Mouse (Mus musculus): ENCODE measurements at regions not wholly inside any gene's neighbourhood (a gene's known extent, or its start where the extent isn't known, plus 50 kb on each side); places are given as distances from the start of the nearest gene placed in this dataset.
"Not testable (repeated sequence)": the region's sequence is repeated elsewhere in the genome, so short reads cannot be mapped to it uniquely, and the experiment has no call there.

- Histone ChIP-seq H3K36me3 (ENCODE audit: control insufficient read depth, insufficient read depth, low read length) (no peaks in the 10 kb centered on the region), H3K9ac (ENCODE audit: low read length) (no peak overlapping the region), H3K4me1 (ENCODE audit: control insufficient read depth in 2 of 2, insufficient read depth in 2 of 2, low read length in 2 of 2) (no peaks in the 10 kb centered on the region), H3K27ac (replicated peaks in 1 of 2; ENCODE audit: control insufficient read depth in 1 of 2, insufficient read depth in 1 of 2, low read depth in 2 of 2, low read length in 2 of 2) (no peak overlapping the region), H3K27me3 (ENCODE audit: control insufficient read depth, insufficient read depth, low read length) (no peaks in the 10 kb centered on the region), H3K9me3 (ENCODE audit: control insufficient read depth, low read length) (no peaks in the 10 kb centered on the region), H3K4me2 (ENCODE audit: low read length) (no peak overlapping the region), H3K4me3 (ENCODE audit: control insufficient read depth in 1 of 2, insufficient read depth in 1 of 2, low read depth in 1 of 2, low read length in 2 of 2) (no peak overlapping the region)
- WGBS, result 59% methylated on average over 13 of the region's 13 CpGs
- ATAC-seq (ENCODE audit: insufficient number of reproducible peaks, insufficient read depth, low FRiP score, low read depth), result no peak
These were observed 200.9 kb downstream of the Faxc start for GRCm38 (mm10) chr4:22131751-22132736.

- H3K4me1 ChIP-seq (ENCODE audit: control insufficient read depth in 2 of 2, insufficient read depth in 2 of 2, low read length in 2 of 2), result no peaks in the 10 kb centered on the region
These were observed 202.7 kb downstream of the Faxc start for GRCm38 (mm10) chr4:22133547-22134495.

GRCm38 (mm10) chr4:22140122-22140521 lies 209.0 kb downstream of the Faxc start:
- ATAC-seq (ENCODE audit: insufficient number of reproducible peaks, insufficient read depth, low FRiP score, low read depth), result no peak
- H3K4me2 ChIP-seq (ENCODE audit: low read length), result no peak overlapping the region
- H3K9me3 ChIP-seq (ENCODE audit: control insufficient read depth, low read length), result no peaks in the 10 kb centered on the region
- no peak overlapping the region for H3K27ac ChIP-seq (replicated peaks in 1 of 2; ENCODE audit: control insufficient read depth in 1 of 2, insufficient read depth in 1 of 2, low read depth in 2 of 2, low read length in 2 of 2)
- no peak overlapping the region for H3K4me3 ChIP-seq (ENCODE audit: control insufficient read depth in 1 of 2, insufficient read depth in 1 of 2, low read depth in 1 of 2, low read length in 2 of 2)
- no peaks in the 10 kb centered on the region for H3K36me3 ChIP-seq (ENCODE audit: control insufficient read depth, insufficient read depth, low read length)
- no peaks in the 10 kb centered on the region for H3K27me3 ChIP-seq (ENCODE audit: control insufficient read depth, insufficient read depth, low read length)
- WGBS, result 45% methylated on average over 3 of the region's 3 CpGs
- no peaks in the 10 kb centered on the region for H3K4me1 ChIP-seq (ENCODE audit: control insufficient read depth in 2 of 2, insufficient read depth in 2 of 2, low read length in 2 of 2)
- H3K9ac ChIP-seq (ENCODE audit: low read length), result no peak overlapping the region

More at GRCm38 (mm10) chr4:22133547-22134495, 202.7 kb downstream of the Faxc start:
- WGBS, result 53% methylated on average over 14 of the region's 14 CpGs
- Histone ChIP-seq H3K27me3 (ENCODE audit: control insufficient read depth, insufficient read depth, low read length) (no peaks in the 10 kb centered on the region), H3K9me3 (ENCODE audit: control insufficient read depth, low read length) (no peaks in the 10 kb centered on the region), H3K27ac (replicated peaks in 1 of 2; ENCODE audit: control insufficient read depth in 1 of 2, insufficient read depth in 1 of 2, low read depth in 2 of 2, low read length in 2 of 2) (no peak overlapping the region), H3K4me2 (ENCODE audit: low read length) (no peak overlapping the region), H3K36me3 (ENCODE audit: control insufficient read depth, insufficient read depth, low read length) (no peaks in the 10 kb centered on the region), H3K9ac (ENCODE audit: low read length) (no peak overlapping the region), H3K4me3 (ENCODE audit: control insufficient read depth in 1 of 2, insufficient read depth in 1 of 2, low read depth in 1 of 2, low read length in 2 of 2) (no peak overlapping the region)
- ATAC-seq (ENCODE audit: insufficient number of reproducible peaks, insufficient read depth, low FRiP score, low read depth), result no peak

GRCm38 (mm10) chr4:22143546-22143945 lies 212.4 kb downstream of the Faxc start:
- Histone ChIP-seq H3K4me3 (ENCODE audit: control insufficient read depth in 1 of 2, insufficient read depth in 1 of 2, low read depth in 1 of 2, low read length in 2 of 2) (no peak overlapping the region), H3K9me3 (ENCODE audit: control insufficient read depth, low read length) (no peaks in the 10 kb centered on the region), H3K4me2 (ENCODE audit: low read length) (no peak overlapping the region), H3K4me1 (ENCODE audit: control insufficient read depth in 2 of 2, insufficient read depth in 2 of 2, low read length in 2 of 2) (no peaks in the 10 kb centered on the region), H3K36me3 (ENCODE audit: control insufficient read depth, insufficient read depth, low read length) (no peaks in the 10 kb centered on the region), H3K27ac (replicated peaks in 1 of 2; ENCODE audit: control insufficient read depth in 1 of 2, insufficient read depth in 1 of 2, low read depth in 2 of 2, low read length in 2 of 2) (no peak overlapping the region), H3K9ac (ENCODE audit: low read length) (no peak overlapping the region), H3K27me3 (ENCODE audit: control insufficient read depth, insufficient read depth, low read length) (no peaks in the 10 kb centered on the region)
- no peak for ATAC-seq (ENCODE audit: insufficient number of reproducible peaks, insufficient read depth, low FRiP score, low read depth)
- 100% methylated on average over 1 of the region's 1 CpGs for WGBS

- not testable (repeated sequence) for H3K4me2 ChIP-seq (ENCODE audit: low read length); H3K9ac ChIP-seq (ENCODE audit: low read length); H3K4me1 ChIP-seq (ENCODE audit: control insufficient read depth in 2 of 2, insufficient read depth in 2 of 2, low read length in 2 of 2); H3K36me3 ChIP-seq (ENCODE audit: control insufficient read depth, insufficient read depth, low read length); H3K9me3 ChIP-seq (ENCODE audit: control insufficient read depth, low read length); ATAC-seq (ENCODE audit: insufficient number of reproducible peaks, insufficient read depth, low FRiP score, low read depth); H3K4me3 ChIP-seq (ENCODE audit: control insufficient read depth in 1 of 2, insufficient read depth in 1 of 2, low read depth in 1 of 2, low read length in 2 of 2); H3K27ac ChIP-seq (replicated peaks in 1 of 2; ENCODE audit: control insufficient read depth in 1 of 2, insufficient read depth in 1 of 2, low read depth in 2 of 2, low read length in 2 of 2); H3K27me3 ChIP-seq (ENCODE audit: control insufficient read depth, insufficient read depth, low read length)
- 80% methylated on average over 1 of the region's 1 CpGs for WGBS
These were observed 212.5 kb upstream of the Fbxl4 start for GRCm38 (mm10) chr4:22144834-22145233.

- Histone ChIP-seq H3K27ac (replicated peaks in 1 of 2; ENCODE audit: control insufficient read depth in 1 of 2, insufficient read depth in 1 of 2, low read depth in 2 of 2, low read length in 2 of 2) (no peak overlapping the region), H3K4me3 (ENCODE audit: control insufficient read depth in 1 of 2, insufficient read depth in 1 of 2, low read depth in 1 of 2, low read length in 2 of 2) (no peak overlapping the region), H3K4me1 (ENCODE audit: control insufficient read depth in 2 of 2, insufficient read depth in 2 of 2, low read length in 2 of 2) (no peaks in the 10 kb centered on the region; a peak in 1 of 4 replicates), H3K36me3 (ENCODE audit: control insufficient read depth, insufficient read depth, low read length) (no peaks in the 10 kb centered on the region), H3K9ac (ENCODE audit: low read length) (no peak overlapping the region), H3K27me3 (ENCODE audit: control insufficient read depth, insufficient read depth, low read length) (no peaks in the 10 kb centered on the region; the same call in 1 of the 2 replicates), H3K4me2 (ENCODE audit: low read length) (no peak overlapping the region), H3K9me3 (ENCODE audit: control insufficient read depth, low read length) (no peaks in the 10 kb centered on the region)
- no peak; the same call in 1 of the 2 replicates for ATAC-seq (ENCODE audit: insufficient number of reproducible peaks, insufficient read depth, low FRiP score, low read depth)
- WGBS, result 44% methylated on average over 6 of the region's 6 CpGs
These were observed 210.5 kb upstream of the Fbxl4 start for GRCm38 (mm10) chr4:22146648-22147409.

Data from heart, embryonic 14.5 days (tissue).